Mouse (Mus musculus) heart, embryonic 12.5 days (tissue): ENCODE data around the gene Endou. TPM values are rescaled to one million over a fixed set of nuclear protein-coding genes. Genes with fewer than 3 reads are reported as not detected.

Experiments used
- ATAC-seq: fragments of 200-750 bp; cut with Nextera tagmentation; 2 replicates; pipeline ENCODE4 v1.8.0; 2017; ENCODE audit warnings: moderate TSS enrichment, moderate library complexity; ENCODE audit not compliant: insufficient number of reproducible peaks, low FRiP score
- H3K27ac ChIP-seq: fragments of 300-500 bp; sonication (generic); 2 replicates; pipeline ENCODE4 v1.5.1; 2016; ENCODE audit warnings: mild to moderate bottlenecking, moderate library complexity; ENCODE audit not compliant: poor library complexity, severe bottlenecking
- H3K27me3 ChIP-seq: fragments of 300-500 bp; sonication (generic); replicated peaks from 2 replicates; pipeline ENCODE4 v1.6.1; 2016; ENCODE audit warnings: mild to moderate bottlenecking, moderate library complexity
- H3K36me3 ChIP-seq: fragments of 300-500 bp; sonication (generic); 2 replicates; pipeline ENCODE4 v1.6.1; 2016; ENCODE audit warnings: mild to moderate bottlenecking, moderate library complexity
- H3K4me1 ChIP-seq: fragments of 300-500 bp; sonication (generic); replicated peaks from 2 replicates; pipeline ENCODE4 v1.6.1; 2016; ENCODE audit warnings: mild to moderate bottlenecking
- H3K4me2 ChIP-seq: fragments of 300-500 bp; sonication (generic); 2 replicates; pipeline ENCODE4 v1.6.1; 2016; ENCODE audit warnings: mild to moderate bottlenecking, moderate library complexity
- H3K4me3 ChIP-seq: fragments of 300-500 bp; sonication (generic); 2 replicates; pipeline ENCODE4 v1.5.1; 2016; ENCODE audit warnings: mild to moderate bottlenecking
- H3K9ac ChIP-seq: fragments of 300-500 bp; sonication (generic); 2 replicates; pipeline ENCODE4 v1.6.1; 2016; ENCODE audit warnings: mild to moderate bottlenecking, moderate library complexity
- H3K9me3 ChIP-seq: fragments of 300-500 bp; sonication (generic); replicated peaks from 2 replicates; pipeline ENCODE4 v1.6.1; 2016; ENCODE audit warnings: mild to moderate bottlenecking, moderate library complexity
- WGBS: fragments of 180-500 bp; shearing (Covaris S2); methylation state at CpG from one replicate; pipeline ENCODE4 v1.1.7; 2016; 5-methylcytosine and 5-hydroxymethylcytosine counted together
- polyA plus RNA-seq: library from polyadenylated mRNA; unstranded; fragments of >200 nt; fragmentation: Nextera tagmentation; extraction: Ambion mirVana; gene quantifications from 2 replicates; pipeline ENCODE4 v1.2.1, GENCODE M21; 2016

The Endou gene
- polyA plus RNA-seq, 1 experiment from 2014 or later = 0.14 TPM

GRCm38 (mm10) chr15:97755361-97755760 is 24.2 kb upstream of the Endou start:
- no peak for ATAC-seq
- Histone ChIP-seq H3K36me3 (peaks cover 46% of the 10 kb centered on the region), H3K27me3 (peaks cover 7% of the 10 kb centered on the region; the same call in 1 of the 2 replicates), H3K9ac (0 out of 2 replicates have a peak overlapping the region, but pooled peaks have one; percentile 29), H3K4me2 (no peak overlapping the region), H3K4me3 (no peak overlapping the region), H3K27ac (no peak overlapping the region), H3K9me3 (no peaks in the 10 kb centered on the region), H3K4me1 (peaks cover 46% of the 10 kb centered on the region)
- WGBS = 32% methylated on average over 8 of the region's 8 CpGs

GRCm38 (mm10) chr15:97754476-97754875 is 23.3 kb upstream of the Endou start:
- peaks cover 54% of the 10 kb centered on the region for H3K4me1 ChIP-seq
- whole genome bisulfite sequencing = 30% methylated on average over 6 of the region's 6 CpGs
- peak overlapping the region; percentile 29; the same call in 1 of the 2 replicates for H3K27ac ChIP-seq
- no peak overlapping the region for H3K4me3 ChIP-seq
- H3K9ac ChIP-seq = no peak overlapping the region
- peaks cover 7% of the 10 kb centered on the region; the same call in 1 of the 2 replicates for H3K27me3 ChIP-seq
- no peak overlapping the region for H3K4me2 ChIP-seq
- ATAC-seq = no peak
- H3K36me3 ChIP-seq = peaks cover 39% of the 10 kb centered on the region
- no peaks in the 10 kb centered on the region for H3K9me3 ChIP-seq

DNA sequence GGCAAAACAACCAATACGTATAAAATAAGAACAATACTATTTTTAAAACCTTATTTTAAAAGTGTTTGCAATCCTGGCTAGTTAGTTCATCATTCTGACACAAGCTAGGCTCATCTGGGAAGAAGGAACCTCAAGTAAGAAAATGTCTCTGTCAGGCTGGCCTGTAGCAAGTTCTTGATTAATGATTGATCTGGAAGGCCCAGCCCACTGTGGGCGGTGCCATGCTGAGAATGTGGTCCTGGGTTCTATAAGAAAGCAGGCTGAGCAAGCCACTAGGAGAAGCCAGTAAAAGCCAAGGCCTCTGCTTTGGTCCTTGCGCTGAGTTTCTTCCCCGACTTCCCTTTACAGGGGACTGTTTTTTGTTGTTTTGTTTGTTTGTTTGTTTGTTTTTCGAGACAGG is 21.4 kb upstream of the Endou start:
- no peak overlapping the region for H3K27ac ChIP-seq
- H3K4me1 ChIP-seq = peaks cover 71% of the 10 kb centered on the region
- H3K36me3 ChIP-seq = peaks cover 33% of the 10 kb centered on the region
- no peaks in the 10 kb centered on the region for H3K9me3 ChIP-seq
- H3K27me3 ChIP-seq = peaks cover 5% of the 10 kb centered on the region; the same call in 1 of the 2 replicates
- no peak overlapping the region for H3K9ac ChIP-seq
- no peak overlapping the region for H3K4me2 ChIP-seq
- WGBS = 91% methylated on average over 5 of the region's 5 CpGs
- no peak for ATAC-seq
- no peak overlapping the region for H3K4me3 ChIP-seq

DNA sequence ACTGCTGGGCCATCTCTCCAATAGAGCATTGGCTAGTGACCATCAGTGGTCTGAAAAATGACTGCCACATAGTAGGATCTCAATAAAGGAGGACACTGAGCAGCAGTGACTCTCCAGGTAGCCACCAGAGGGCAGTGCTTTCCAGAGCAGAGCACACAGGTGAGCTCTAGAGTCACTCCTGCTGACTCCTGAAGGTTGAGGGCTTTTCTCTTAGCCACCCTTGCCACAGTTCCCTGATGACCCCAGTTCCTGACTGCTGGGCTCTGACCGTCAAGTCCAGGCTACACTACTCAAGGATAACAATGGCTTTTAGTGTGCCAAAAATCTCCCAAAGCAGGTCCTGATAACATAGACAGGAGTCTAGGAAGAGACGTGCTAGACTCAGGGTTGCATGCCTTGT is 20.5 kb upstream of the Endou start:
- peaks cover 38% of the 10 kb centered on the region for H3K36me3 ChIP-seq
- ATAC-seq = no peak
- H3K9ac ChIP-seq = no peak overlapping the region
- H3K4me2 ChIP-seq = no peak overlapping the region
- H3K9me3 ChIP-seq = no peaks in the 10 kb centered on the region
- H3K27me3 ChIP-seq = no peaks in the 10 kb centered on the region; the same call in 1 of the 2 replicates
- WGBS = 36% methylated on average over 2 of the region's 2 CpGs
- peaks cover 77% of the 10 kb centered on the region for H3K4me1 ChIP-seq
- no peak overlapping the region for H3K27ac ChIP-seq
- no peak overlapping the region for H3K4me3 ChIP-seq

DNA sequence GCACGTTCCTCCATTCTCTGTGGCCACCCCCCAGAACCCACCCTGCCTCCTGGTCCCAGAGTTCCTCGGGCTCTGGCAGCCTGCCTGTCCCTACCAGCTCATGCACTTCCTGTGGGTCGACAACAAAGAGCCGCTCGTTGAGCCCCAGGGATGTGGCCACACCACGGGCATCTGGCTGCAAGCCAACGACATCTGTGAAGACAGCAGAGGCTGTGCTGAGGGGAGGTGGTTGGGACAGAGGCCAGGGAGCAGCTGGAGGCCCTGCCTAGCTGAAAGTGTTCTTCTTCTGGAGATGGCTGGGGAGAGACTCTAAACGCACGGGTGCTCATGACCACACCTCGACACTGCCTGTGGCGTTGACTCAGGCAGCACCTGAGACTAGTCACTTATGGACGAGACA is 19.6 kb upstream of the Endou start:
- Histone ChIP-seq H3K9ac (peak overlapping the region; percentile 23), H3K4me1 (peaks cover 74% of the 10 kb centered on the region), H3K9me3 (no peaks in the 10 kb centered on the region), H3K27ac (peak overlapping the region; percentile 77), H3K4me3 (no peak overlapping the region), H3K27me3 (no peaks in the 10 kb centered on the region), H3K4me2 (peak overlapping the region; percentile 25; the same call in 1 of the 2 replicates), H3K36me3 (peaks cover 36% of the 10 kb centered on the region)
- ATAC-seq = peak; percentile 78
- 13% methylated on average over 12 of the region's 12 CpGs for WGBS

- no peak overlapping the region; the same call in 1 of the 2 replicates for H3K4me2 ChIP-seq
These were observed 18.7 kb upstream of the Endou start for GRCm38 (mm10) chr15:97749841-97750240.

DNA sequence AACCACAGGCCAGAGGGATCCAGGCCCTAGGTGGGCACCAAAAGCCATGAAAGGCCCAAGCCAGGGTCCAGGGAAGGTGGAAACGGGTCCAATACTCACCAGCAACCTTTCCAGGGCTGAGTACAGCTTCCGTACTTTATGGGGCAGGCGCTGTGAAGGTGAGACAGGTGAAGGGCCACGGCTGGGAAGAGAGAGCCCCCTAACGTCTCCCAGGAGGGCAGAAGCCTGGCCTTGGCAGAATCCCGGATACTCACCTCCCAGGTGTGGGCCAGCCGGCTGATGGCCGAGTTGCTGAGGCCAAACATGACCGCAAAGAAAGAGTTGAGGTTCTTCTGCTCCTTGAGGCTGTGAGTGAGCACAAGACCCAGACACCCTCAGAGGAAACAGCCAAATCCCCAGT is 18.3 kb upstream of the Endou start:
- no peaks in the 10 kb centered on the region for H3K9me3 ChIP-seq
- H3K4me2 ChIP-seq = no peak overlapping the region
- H3K36me3 ChIP-seq = peaks cover 42% of the 10 kb centered on the region
- no peak overlapping the region for H3K27ac ChIP-seq
- H3K9ac ChIP-seq = no peak overlapping the region
- peaks cover 73% of the 10 kb centered on the region for H3K4me1 ChIP-seq
- 92% methylated on average over 9 of the region's 9 CpGs for WGBS
- no peak overlapping the region for H3K4me3 ChIP-seq
- ATAC-seq = no peak
- H3K27me3 ChIP-seq = no peaks in the 10 kb centered on the region

More at GRCm38 (mm10) chr15:97749841-97750240, 18.7 kb upstream of the Endou start:
- H3K4me1 ChIP-seq = peaks cover 74% of the 10 kb centered on the region
- peak overlapping the region; percentile 77 for H3K27ac ChIP-seq
- no peak for ATAC-seq
- H3K36me3 ChIP-seq = peaks cover 42% of the 10 kb centered on the region
- H3K4me3 ChIP-seq = no peak overlapping the region
- WGBS = 83% methylated on average over 13 of the region's 13 CpGs
- H3K9me3 ChIP-seq = no peaks in the 10 kb centered on the region
- no peaks in the 10 kb centered on the region for H3K27me3 ChIP-seq
- H3K9ac ChIP-seq = 0 out of 2 replicates have a peak overlapping the region, but pooled peaks have one; percentile 23

DNA sequence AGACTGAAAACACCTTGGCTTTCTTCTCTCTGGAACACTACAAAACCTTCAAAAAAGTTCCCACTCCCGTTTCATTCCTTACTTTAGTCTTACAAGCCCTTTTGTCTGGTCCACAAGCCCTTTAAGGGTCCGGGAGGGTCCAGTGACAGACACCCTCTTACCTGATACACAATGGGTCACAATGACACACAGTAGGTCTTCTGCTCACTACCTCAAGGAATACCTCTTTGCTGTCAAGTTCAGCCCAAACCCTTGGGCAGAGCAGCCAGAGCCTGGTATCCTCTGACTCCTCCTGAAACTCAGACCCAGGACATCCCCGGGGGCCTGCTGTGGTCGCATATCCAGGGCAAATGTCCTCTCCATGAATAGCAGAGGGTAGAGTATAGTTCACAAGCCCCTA is 17.8 kb upstream of the Endou start:
- ATAC-seq = no peak
- H3K9ac ChIP-seq = peak overlapping the region; percentile 11; the same call in 1 of the 2 replicates
- H3K27ac ChIP-seq = 0 out of 2 replicates have a peak overlapping the region, but pooled peaks have one; percentile 60
- H3K4me3 ChIP-seq = no peak overlapping the region
- H3K9me3 ChIP-seq = no peaks in the 10 kb centered on the region
- H3K27me3 ChIP-seq = no peaks in the 10 kb centered on the region
- peaks cover 73% of the 10 kb centered on the region for H3K4me1 ChIP-seq
- H3K4me2 ChIP-seq = no peak overlapping the region
- H3K36me3 ChIP-seq = peaks cover 40% of the 10 kb centered on the region
- WGBS = 89% methylated on average over 4 of the region's 4 CpGs

GRCm38 (mm10) chr15:97748309-97748708 is 17.2 kb upstream of the Endou start:
- Histone ChIP-seq H3K4me1 (peaks cover 73% of the 10 kb centered on the region), H3K36me3 (peaks cover 40% of the 10 kb centered on the region), H3K27ac (peak overlapping the region; percentile 60), H3K4me3 (no peak overlapping the region), H3K4me2 (peak overlapping the region; percentile 41), H3K9me3 (no peaks in the 10 kb centered on the region), H3K9ac (peak overlapping the region; percentile 11; the same call in 1 of the 2 replicates), H3K27me3 (no peaks in the 10 kb centered on the region)
- 22% methylated on average over 10 of the region's 10 CpGs for WGBS
- ATAC-seq = peak; percentile 19; the same call in 1 of the 2 replicates

DNA sequence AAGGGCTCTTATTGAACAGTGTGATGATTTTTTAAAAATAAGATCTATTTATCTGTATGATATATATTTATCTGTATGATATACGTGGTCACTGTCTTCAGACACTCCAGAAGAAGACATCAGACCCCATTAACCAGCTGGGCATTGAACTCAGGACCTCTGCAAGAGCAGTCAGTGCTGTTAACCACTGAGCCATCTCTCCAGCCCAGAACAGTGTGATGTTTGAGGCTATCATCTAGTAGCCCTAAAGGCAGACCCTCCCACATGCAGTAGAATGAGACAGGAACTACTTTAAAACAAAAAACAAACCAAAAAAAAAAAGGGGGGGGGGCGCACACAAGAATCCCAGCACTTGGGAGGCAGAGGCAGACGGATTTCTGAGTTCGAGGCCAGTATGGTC is 16.3 kb upstream of the Endou start:
- no peaks in the 10 kb centered on the region for H3K9me3 ChIP-seq
- no peak overlapping the region for H3K4me2 ChIP-seq
- no peaks in the 10 kb centered on the region for H3K27me3 ChIP-seq
- peaks cover 81% of the 10 kb centered on the region for H3K4me1 ChIP-seq
- no peak overlapping the region for H3K9ac ChIP-seq
- WGBS = 85% methylated on average over 4 of the region's 4 CpGs
- peaks cover 36% of the 10 kb centered on the region for H3K36me3 ChIP-seq
- no peak overlapping the region for H3K4me3 ChIP-seq
- ATAC-seq = no peak
- no peak overlapping the region for H3K27ac ChIP-seq

DNA sequence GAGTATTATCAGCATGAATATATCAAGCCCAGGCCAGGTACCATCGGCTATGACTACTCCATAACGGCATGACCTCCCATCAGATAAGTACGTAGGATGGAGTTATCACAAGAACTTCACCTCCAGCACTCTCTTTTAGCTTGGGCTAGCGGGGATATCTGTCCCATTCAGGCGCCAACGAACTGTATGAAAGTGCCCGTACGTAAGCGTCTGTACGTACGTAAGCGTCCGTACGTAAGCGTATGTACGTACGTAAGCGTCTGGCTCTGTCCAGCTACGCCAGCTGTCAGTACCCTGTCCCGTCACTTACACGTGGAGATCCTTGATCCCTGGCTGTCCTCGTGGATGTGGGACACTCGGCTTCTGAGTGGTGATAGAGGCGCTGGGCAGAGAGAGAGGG is 15.6 kb upstream of the Endou start:
- Histone ChIP-seq H3K4me3 (no peak overlapping the region), H3K4me1 (peaks cover 83% of the 10 kb centered on the region), H3K36me3 (peaks cover 32% of the 10 kb centered on the region), H3K27ac (no peak overlapping the region), H3K9me3 (no peaks in the 10 kb centered on the region), H3K9ac (no peak overlapping the region), H3K27me3 (no peaks in the 10 kb centered on the region), H3K4me2 (no peak overlapping the region)
- no peak for ATAC-seq
- WGBS = 86% methylated on average over 24 of the region's 24 CpGs

DNA sequence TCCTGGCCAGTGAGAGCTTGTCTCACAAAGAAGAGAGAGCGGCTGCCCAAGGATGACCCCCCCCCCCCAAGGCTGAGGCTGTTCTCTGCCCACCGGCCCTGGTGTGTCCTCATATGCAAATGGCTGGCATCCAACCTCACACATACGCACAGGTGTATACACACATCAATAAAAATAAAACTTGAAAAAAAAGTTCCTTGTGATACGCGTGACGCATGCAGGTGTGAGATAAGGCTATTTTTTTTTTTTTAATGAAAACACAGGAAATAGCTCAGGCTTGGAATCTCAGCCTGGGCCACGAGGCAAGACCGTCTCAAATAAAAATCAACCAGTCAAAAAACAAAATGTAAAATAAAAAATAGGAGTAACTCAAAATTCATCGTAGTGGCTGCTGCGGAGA is 15.1 kb upstream of the Endou start:
- no peak for ATAC-seq
- H3K27me3 ChIP-seq = no peaks in the 10 kb centered on the region
- no peak overlapping the region for H3K27ac ChIP-seq
- 86% methylated on average over 10 of the region's 10 CpGs for WGBS
- H3K4me1 ChIP-seq = peaks cover 84% of the 10 kb centered on the region
- peaks cover 30% of the 10 kb centered on the region for H3K36me3 ChIP-seq
- no peaks in the 10 kb centered on the region for H3K9me3 ChIP-seq
- no peak overlapping the region for H3K9ac ChIP-seq
- H3K4me3 ChIP-seq = no peak overlapping the region
- H3K4me2 ChIP-seq = no peak overlapping the region
